Mouse (Mus musculus) spleen, postnatal 10 days (tissue): ENCODE data around the gene Btd.
A peak's percentile ranks its signal among the peaks of the same experiment; 100 is the strongest.

Experiments
- DNase-seq, 2 experiments: peaks; one replicate each; pipeline ENCODE4 v3.0.0; 2021 to 2022; ENCODE audit warnings: low spot score in 2 of 2

The Btd gene

DNA sequence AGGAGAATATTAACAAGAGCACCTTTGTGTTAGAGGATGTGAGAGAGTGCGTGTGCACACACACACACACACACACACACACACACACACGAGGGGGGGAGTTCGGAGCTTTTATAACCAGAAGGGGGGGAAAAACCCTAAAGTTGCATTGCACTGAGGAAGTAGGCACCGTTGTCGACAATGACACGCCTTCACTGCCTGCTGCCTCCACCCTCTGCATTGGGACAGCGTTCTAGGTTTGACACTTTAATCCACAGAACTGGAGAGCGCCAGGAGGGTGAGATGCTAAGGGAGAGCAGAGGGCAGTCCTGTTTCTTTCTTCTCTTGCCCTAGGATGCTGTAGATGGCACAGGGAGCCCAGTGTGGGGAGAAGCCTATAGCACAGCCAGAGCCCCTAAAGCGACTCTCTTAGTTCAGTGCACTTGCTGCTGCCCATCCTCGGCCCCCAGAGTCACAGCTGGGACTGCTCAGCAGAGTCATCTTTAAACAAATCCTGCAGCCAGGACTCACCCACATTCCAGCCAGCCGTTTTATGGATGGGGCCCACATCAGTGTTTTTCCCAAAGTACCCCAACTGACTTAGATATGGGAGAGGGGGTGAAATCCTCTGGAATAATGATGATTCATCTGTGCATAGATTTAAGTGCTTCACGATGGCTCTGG lies 24.2 kb downstream of the Btd start:
- peak in 1 of 2 experiments; percentile 61 for DNase-seq

DNA sequence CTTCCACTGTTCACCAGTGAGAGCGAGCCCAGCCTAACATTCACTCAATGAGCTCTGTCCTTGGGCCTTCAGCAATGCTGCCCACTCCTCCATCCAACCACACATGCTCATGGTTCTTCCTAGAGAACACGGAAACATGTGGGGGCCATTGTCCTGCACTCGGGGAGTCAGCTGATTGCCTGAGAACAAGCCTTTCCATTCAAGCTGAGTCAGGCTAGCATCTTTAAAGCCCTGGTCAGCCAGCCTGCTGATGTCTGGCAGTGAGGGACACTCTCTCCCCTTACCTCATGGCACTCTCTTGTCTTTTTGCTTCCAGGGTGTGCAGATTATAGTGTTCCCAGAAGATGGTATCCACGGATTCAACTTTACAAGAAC lies 24.7 kb downstream of the Btd start:
- DNase-seq: no peak

DNA sequence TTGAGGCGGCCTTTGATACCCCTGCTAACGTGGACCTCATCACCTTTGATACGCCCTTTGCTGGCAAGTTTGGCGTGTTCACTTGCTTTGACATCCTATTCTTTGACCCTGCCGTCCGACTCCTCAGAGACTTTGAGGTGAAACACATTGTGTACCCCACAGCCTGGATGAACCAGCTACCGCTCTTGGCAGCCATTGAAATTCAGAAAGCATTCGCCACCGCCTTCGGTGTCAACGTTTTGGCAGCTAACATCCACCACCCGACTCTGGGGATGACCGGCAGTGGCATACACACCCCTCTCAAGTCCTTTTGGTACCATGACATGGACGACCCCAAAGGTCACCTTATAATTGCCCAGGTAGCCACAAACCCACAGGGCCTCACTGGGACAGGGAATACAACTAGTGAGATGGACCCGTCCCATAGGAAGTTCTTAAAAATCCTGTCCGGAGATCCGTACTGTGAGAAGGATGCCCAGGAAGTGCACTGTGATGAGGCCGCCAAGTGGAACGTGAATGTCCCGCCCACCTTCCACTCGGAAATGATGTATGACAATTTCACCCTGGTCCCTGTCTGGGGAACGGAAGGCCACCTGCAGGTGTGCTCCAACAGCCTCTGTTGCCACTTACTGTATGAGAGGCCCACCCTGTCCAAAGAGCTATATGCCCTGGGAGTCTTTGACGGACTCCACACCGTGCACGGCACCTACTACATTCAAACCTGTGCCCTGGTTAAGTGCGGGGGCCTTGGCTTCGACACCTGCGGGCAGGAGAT lies 26.3 kb downstream of the Btd start:
- no peak for DNase-seq

GRCm38 (mm10) chr14:31667741-31668140 lies 26.9 kb downstream of the Btd start:
- no peak for DNase-seq

GRCm38 (mm10) chr14:31668326-31668725 lies 27.5 kb downstream of the Btd start:
- no peak for DNase-seq

DNA sequence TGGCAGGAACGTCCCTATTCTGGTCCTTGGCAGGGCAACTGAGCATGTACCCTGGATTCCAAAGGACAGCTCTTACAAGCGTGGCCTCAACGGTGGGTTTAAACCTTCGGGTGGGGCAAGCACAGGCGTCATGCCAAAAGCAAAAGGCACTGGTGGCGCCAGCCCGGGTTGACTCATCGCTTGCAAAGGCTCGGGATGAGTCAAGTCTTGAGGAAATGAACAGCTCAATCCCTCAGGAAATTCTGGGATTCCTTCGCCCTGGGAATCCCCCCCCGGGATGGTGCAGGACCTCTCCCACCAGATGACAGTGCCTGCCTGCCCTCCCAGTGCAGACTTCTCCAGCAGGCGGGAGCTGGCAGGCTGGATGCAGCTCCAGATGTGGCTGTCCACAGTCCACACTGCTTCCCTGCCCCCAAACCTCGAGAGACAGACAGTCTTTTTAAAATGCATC lies 28.4 kb downstream of the Btd start:
- no peak for DNase-seq

GRCm38 (mm10) chr14:31669642-31670490 lies 29.0 kb downstream of the Btd start:
- no peak for DNase-seq

DNA sequence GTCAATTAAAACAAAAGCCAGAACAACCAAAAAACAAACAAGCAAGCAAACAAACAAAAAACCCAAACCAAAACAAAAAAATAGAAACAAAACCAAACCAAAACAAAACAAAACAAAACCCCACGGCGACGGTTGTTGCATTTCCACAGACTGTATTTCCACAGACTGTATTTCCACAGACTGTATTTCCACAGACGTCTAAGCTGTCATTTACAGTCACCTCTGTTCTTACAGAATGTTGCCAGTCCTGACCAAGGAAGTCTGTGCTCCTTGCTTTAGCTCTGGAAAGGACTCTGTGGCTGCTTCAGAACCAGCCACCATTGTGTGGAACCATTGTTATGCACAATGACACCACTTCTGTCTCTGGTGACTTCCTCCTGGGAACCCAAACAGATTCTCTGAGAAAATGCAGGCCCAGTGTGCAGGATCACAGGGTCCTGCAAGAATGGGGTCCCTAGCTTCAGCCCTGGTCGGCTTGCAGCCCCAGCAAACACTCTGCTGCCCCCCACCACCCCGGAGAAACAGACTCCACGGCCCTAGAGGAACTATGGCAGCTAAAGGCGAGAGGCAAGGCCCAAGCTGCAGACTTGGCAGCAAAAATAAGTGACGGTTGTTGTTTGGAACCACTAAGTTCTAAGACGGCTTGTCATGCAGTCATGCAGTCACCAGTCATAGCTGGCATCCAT lies 30.9 kb downstream of the Btd start:
- no peak for DNase-seq

GRCm38 (mm10) chr14:31680656-31681055 lies 39.8 kb downstream of the Btd start:
- no peak for DNase-seq

DNA sequence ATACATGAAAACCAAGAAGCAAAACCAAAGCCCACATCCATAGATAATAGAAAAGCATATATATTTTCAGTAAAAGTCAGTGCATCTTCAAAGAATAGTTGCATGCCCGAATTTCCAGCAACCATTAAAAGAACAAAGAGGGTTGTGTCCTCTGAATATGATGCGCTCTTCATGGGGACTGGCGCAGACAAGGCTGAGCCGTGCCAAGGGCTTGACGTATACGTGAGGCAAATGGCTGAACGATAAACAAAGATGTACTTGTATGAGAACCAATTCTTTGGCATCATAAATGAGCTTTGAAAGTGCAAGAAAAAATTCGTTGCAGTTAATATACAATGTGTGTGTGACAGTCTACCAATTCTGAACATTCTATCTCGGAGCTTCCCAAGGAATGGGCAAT lies 40.5 kb downstream of the Btd start:
- no peak for DNase-seq

DNA sequence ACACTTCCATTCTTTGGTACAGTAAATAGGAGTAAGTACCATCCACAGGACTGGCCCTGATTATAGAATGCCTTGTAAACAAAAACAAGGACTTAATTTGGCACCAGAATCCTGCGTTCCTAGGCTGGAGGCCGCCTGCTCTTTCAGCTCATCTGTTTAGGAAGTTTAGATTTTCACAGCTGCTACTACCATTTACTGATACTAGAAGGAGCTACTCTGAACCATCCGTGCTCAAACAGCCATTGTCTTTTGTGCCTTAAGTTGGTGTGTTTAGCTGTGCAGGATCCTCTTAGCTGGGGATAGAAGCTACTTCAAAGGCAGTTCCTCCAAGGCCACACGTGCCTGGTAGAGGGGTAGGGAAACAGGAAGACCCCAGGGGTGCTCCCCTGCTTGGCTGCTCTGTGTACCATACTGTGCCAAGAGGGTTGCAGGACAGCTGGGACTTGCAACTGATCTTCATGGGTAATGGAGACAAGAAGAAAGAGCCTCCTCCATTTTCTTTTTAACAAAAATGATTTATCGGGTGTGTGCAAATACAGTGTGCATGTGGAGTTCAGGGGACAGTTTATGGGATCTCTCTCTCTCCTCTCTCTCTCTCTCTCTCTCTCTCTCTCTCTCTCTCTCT lies 41.2 kb downstream of the Btd start:
- DNase-seq: no peak

DNA sequence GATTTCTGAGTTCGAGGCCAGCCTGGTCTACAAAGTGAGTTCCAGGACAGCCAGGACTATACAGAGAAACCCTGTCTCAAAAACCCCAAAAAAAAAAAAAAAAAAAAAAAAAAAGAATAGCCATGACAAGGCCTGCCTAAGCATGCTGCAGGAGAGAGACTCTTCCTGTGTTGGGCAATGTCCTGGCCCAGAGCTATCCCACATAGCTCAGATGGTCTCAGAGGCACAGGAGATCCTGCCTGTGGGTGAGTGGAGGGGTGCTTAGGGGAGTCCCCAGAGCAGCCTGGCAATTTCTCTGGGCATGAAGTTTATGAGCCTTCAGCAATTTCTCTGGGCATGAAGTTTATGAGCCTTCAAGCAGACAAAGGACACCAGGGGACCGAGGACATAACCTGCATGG lies 42.8 kb downstream of the Btd start:
- DNase-seq: no peak

- no peak for DNase-seq
Measured at GRCm38 (mm10) chr14:31684343-31685040, 43.7 kb downstream of the Btd start.

GRCm38 (mm10) chr14:31685680-31686079 lies 44.9 kb downstream of the Btd start:
- DNase-seq: peak in 1 of 2 experiments; percentile 49

- DNase-seq: no peak
Measured at GRCm38 (mm10) chr14:31686231-31686630, 45.4 kb downstream of the Btd start.

DNA sequence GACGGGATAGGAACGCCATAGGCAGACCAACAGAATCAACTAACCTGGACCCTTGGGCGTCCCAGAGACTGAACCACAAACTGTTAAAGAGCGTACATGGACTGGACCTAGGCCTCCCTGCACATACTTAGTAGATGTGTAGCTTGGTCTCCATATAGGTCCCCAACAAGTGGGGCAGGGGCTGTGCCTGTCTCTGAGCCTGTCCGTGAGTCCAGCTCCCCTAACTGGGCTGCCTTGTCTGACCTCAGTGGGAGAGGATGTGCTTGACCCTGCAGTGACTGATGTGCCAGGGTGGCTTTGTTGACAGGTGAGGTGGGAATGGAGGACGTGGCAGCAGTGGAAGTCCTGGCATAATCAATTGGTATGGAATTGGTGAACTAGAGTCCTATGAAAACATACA lies 51.7 kb downstream of the Btd start:
- no peak for DNase-seq

DNA sequence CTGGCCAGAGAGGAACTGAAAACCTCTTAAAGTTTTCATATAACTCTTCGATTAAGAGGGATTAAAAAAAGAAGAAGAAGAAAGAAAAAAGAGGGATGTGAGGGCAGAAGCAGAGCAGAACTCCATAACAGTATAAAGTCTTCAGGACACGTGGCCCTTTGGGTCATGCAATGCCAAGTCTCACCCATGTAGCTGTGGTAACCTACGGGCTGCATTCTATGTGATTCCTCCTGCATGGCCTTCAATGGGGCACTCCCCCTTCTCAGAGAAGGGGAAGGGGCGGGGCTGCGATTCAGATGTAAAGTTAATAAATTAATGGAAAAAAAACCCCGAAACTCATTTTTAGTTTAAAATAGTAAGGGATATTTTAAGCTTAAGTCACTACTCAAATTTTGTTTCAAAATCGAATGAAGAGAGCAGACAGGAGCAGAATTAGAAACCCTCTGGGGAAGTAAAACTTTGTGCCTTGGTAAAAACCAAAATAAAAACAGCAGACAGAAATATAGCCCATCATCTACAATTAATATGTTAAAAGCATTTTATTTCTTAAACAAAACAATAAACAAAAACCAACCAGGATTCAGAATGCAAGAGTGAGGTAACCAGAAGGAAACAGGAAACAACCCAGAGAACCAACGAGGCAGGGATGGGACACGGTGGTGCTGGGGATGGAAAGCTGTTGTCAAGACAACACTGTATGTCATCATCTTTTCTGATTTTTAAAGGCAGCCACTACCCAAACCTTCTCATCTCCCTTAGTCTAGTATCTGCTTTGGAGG lies 55.6 kb downstream of the Btd start:
- DNase-seq: peak in 1 of 2 experiments; percentile 40

DNA sequence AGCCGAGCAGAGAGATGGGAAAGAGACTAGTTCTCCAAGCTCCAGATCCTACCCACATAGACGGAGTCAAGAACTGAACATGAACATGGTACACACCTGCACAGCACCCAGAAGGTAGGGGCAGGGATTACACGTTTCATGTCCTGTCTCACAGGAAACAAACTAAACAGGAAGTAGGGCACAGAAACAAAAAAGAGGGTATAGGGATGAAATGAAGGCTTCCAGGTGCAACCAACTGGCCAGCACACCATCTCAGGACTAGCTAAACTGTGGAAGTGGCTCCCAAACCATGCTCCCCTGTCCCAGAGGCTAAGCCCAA lies 56.1 kb downstream of the Btd start:
- DNase-seq: no peak

- DNase-seq: no peak
Measured at GRCm38 (mm10) chr14:31697346-31697745, 56.5 kb downstream of the Btd start.

GRCm38 (mm10) chr14:31697755-31698154 lies 56.9 kb downstream of the Btd start:
- no peak for DNase-seq
